Mouse (Mus musculus) CH12.LX (cell line): ENCODE measurements around the gene Mkks. TPM values are rescaled to one million over a fixed set of nuclear protein-coding genes. Genes with fewer than 3 reads are reported as not detected.

Source experiments
- DNase-seq: peaks from one replicate; pipeline ENCODE4 v3.0.0-alpha.2; 2013; ENCODE audit errors: extremely low read depth
- H3K27ac ChIP-seq: 2 replicates; pipeline ENCODE4 v1.5.1; 2012; ENCODE audit warnings: low read depth, mild to moderate bottlenecking, control low read depth, moderate library complexity; ENCODE audit not compliant: insufficient read depth
- H3K27me3 ChIP-seq: replicated peaks from 2 replicates; pipeline ENCODE3; 2012; ENCODE audit warnings: inconsistent platforms
- H3K36me3 ChIP-seq, 2 experiments: replicated peaks in 1 of 2; 2 replicates each; pipeline versions ENCODE3 to v1.6.1; 2012; ENCODE audit warnings: inconsistent platforms in 1 of 2, low read length in 1 of 2, mild to moderate bottlenecking in 1 of 2, mixed read lengths in 1 of 2, moderate library complexity in 1 of 2; ENCODE audit not compliant: control insufficient read depth in 1 of 2, insufficient read depth in 1 of 2
- H3K4me1 ChIP-seq, 2 experiments: 2 replicates each; pipeline ENCODE4 v1.6.1; 2012; ENCODE audit warnings: inconsistent platforms in 1 of 2, moderate library complexity in 1 of 2; ENCODE audit not compliant: insufficient read depth in 2 of 2, control insufficient read depth in 1 of 2
- H3K4me2 ChIP-seq: 2 replicates; pipeline ENCODE4 v1.6.1; 2012; ENCODE audit warnings: low read depth, mild to moderate bottlenecking, control low read depth; ENCODE audit not compliant: poor library complexity, insufficient read depth, severe bottlenecking
- H3K4me3 ChIP-seq, 3 experiments: fragments of 150-350 bp in 1 of 3; sonication (generic) in 1 of 3; replicated peaks in 1 of 3; 2 replicates each; pipeline versions ENCODE3 to v1.5.1; 2011 to 2012; ENCODE audit warnings: low read depth in 2 of 3, low read length in 2 of 3, mild to moderate bottlenecking in 2 of 3, moderate library complexity in 2 of 3, control low read depth in 1 of 3, improper control_type of control experiment in 1 of 3, inconsistent platforms in 1 of 3, mixed read lengths in 1 of 3; ENCODE audit not compliant: poor library complexity in 1 of 3
- H3K79me2 ChIP-seq: replicated peaks from 2 replicates; pipeline ENCODE4 v1.6.1; 2012; ENCODE audit warnings: mild to moderate bottlenecking, moderate library complexity; ENCODE audit not compliant: control insufficient read depth, poor library complexity, insufficient read depth, severe bottlenecking; ENCODE audit errors: extremely low read depth
- H3K9ac ChIP-seq: 2 replicates; pipeline ENCODE4 v1.6.1; 2012; ENCODE audit warnings: low read depth, mild to moderate bottlenecking, control low read depth, moderate library complexity; ENCODE audit not compliant: insufficient read depth
- H3K9me3 ChIP-seq: replicated peaks from 2 replicates; pipeline ENCODE3; 2012; ENCODE audit warnings: low read length, inconsistent platforms, mixed read lengths
- CHD1 ChIP-seq: IDR thresholded peaks from 2 replicates; pipeline ENCODE4 v1.6.1; 2012; ENCODE audit warnings: low read depth, low read length, improper control_type of control experiment, inconsistent platforms
- CHD2 ChIP-seq: IDR thresholded peaks from 2 replicates; pipeline ENCODE4 v1.6.1; 2011; ENCODE audit warnings: low read length, improper control_type of control experiment
- CTCF ChIP-seq, 2 experiments: IDR thresholded peaks in 1 of 2; conservative IDR thresholded peaks in 1 of 2; 2 replicates each; pipeline ENCODE4 v1.5.1; 2011 to 2012; ENCODE audit warnings: low read depth in 2 of 2, low read length in 2 of 2, improper control_type of control experiment in 1 of 2, inconsistent platforms in 1 of 2, mild to moderate bottlenecking in 1 of 2, moderate library complexity in 1 of 2
- E2F4 ChIP-seq: IDR thresholded peaks from 2 replicates; pipeline ENCODE4 v1.6.1; 2011; ENCODE audit warnings: low read depth, low read length, improper control_type of control experiment; ENCODE audit not compliant: insufficient replicate concordance
- ELF1 ChIP-seq: IDR thresholded peaks from 2 replicates; pipeline ENCODE4 v1.6.1; 2014; ENCODE audit warnings: low read depth, mild to moderate bottlenecking, inconsistent platforms, low read length, improper control_type of control experiment
- ETS1 ChIP-seq: conservative IDR thresholded peaks from 2 replicates; pipeline ENCODE4 v1.6.1; 2012; ENCODE audit warnings: low read depth, mild to moderate bottlenecking, inconsistent platforms, low read length, improper control_type of control experiment, moderate library complexity
- GABPA ChIP-seq: IDR thresholded peaks from 2 replicates; pipeline ENCODE4 v1.6.1; 2012; ENCODE audit warnings: low read depth, low read length, improper control_type of control experiment, inconsistent platforms; ENCODE audit not compliant: insufficient replicate concordance
- JUN ChIP-seq: IDR thresholded peaks from 2 replicates; pipeline ENCODE4 v1.6.1; 2011; ENCODE audit warnings: low read depth, mild to moderate bottlenecking, low read length, improper control_type of control experiment, moderate library complexity; ENCODE audit not compliant: insufficient read depth
- JUND ChIP-seq: conservative IDR thresholded peaks from 2 replicates; pipeline ENCODE4 v1.6.1; 2011; ENCODE audit warnings: low read depth, low read length, improper control_type of control experiment
- KAT2A ChIP-seq: IDR thresholded peaks from 2 replicates; pipeline ENCODE4 v1.6.1; 2012; ENCODE audit warnings: low read length, improper control_type of control experiment, inconsistent platforms; ENCODE audit not compliant: insufficient replicate concordance
- MEF2A ChIP-seq: IDR thresholded peaks from 2 replicates; pipeline ENCODE4 v1.6.1; 2014; ENCODE audit warnings: low read depth, mild to moderate bottlenecking, inconsistent platforms, low read length, improper control_type of control experiment, borderline replicate concordance
- MYC ChIP-seq: IDR thresholded peaks from 2 replicates; pipeline ENCODE4 v1.6.1; 2011; ENCODE audit warnings: low read depth, mild to moderate bottlenecking, improper control_type of control experiment, low read length
- PAX5 ChIP-seq: IDR thresholded peaks from 2 replicates; pipeline ENCODE4 v1.6.1; 2012; ENCODE audit warnings: low read length, inconsistent platforms, mixed read lengths
- RAD21 ChIP-seq: IDR thresholded peaks from 2 replicates; pipeline ENCODE4 v1.6.1; 2011; ENCODE audit warnings: low read depth, mild to moderate bottlenecking, low read length, improper control_type of control experiment, moderate library complexity
- RCOR1 ChIP-seq: conservative IDR thresholded peaks from 2 replicates; pipeline ENCODE4 v1.6.1; 2012; ENCODE audit warnings: low read depth, mild to moderate bottlenecking, inconsistent platforms, low read length, improper control_type of control experiment
- SMC3 ChIP-seq: IDR thresholded peaks from 2 replicates; pipeline ENCODE4 v1.6.1; 2011; ENCODE audit warnings: low read depth, low read length, improper control_type of control experiment
- TBP ChIP-seq: conservative IDR thresholded peaks from 2 replicates; pipeline ENCODE4 v1.6.1; 2011; ENCODE audit warnings: low read depth, low read length, improper control_type of control experiment
- TCF12 ChIP-seq: IDR thresholded peaks from 2 replicates; pipeline ENCODE4 v1.6.1; 2014; ENCODE audit warnings: low read depth, mild to moderate bottlenecking, inconsistent platforms, low read length, improper control_type of control experiment
- UBTF ChIP-seq: IDR thresholded peaks from 2 replicates; pipeline ENCODE4 v1.6.1; 2012; ENCODE audit warnings: low read depth, mild to moderate bottlenecking, inconsistent platforms, low read length, improper control_type of control experiment, moderate library complexity
- USF2 ChIP-seq: conservative IDR thresholded peaks from 2 replicates; pipeline ENCODE4 v1.6.1; 2011; ENCODE audit warnings: low read depth, low read length, improper control_type of control experiment
- ZKSCAN1 ChIP-seq: IDR thresholded peaks from 2 replicates; pipeline ENCODE4 v1.6.1; 2012; ENCODE audit warnings: low read depth, inconsistent platforms, low read length, improper control_type of control experiment, borderline replicate concordance
- ZNF384 ChIP-seq: IDR thresholded peaks from 2 replicates; pipeline ENCODE4 v1.6.1; 2012; ENCODE audit warnings: low read depth, low read length, improper control_type of control experiment, inconsistent platforms
- dilution Hi-C: fragments of 300-500 bp; cut with MboI; formaldehyde crosslinking; loops from 2 replicates; pipeline ENCODE4 v1.14.3; 2020; ENCODE audit warnings: low sequenced_read_pairs; ENCODE audit not compliant: extremely low pct_unique_long_range_greater_than_20kb, extremely low pct_ligation_motif_present
- in situ Hi-C: fragments of 300-500 bp; cut with MboI; formaldehyde crosslinking; loops from 3 replicates; pipeline ENCODE4 v1.14.3; 2019; ENCODE audit warnings: low sequenced_read_pairs, low pct_ligation_motif_present, low pct_unique_long_range_greater_than_20kb, mixed read lengths
- polyA plus RNA-seq: library from polyadenylated mRNA; unstranded; fragments of >175 nt; gene quantifications from 2 replicates; pipeline ENCODE4 v1.2.1, GENCODE M21; 2012; ENCODE audit warnings: low read depth; ENCODE audit not compliant: insufficient read length
- total RNA-seq, 2 experiments: library from RNA; depleted of rRNA; stranded (reverse); fragments of 300-350 nt in 1 of 2; fragments of >200 nt in 1 of 2; gene quantifications; 2 replicates each; pipeline ENCODE4 v1.2.3; 2012 to 2014

Mkks gene
- total and polyA plus RNA-seq, 3 experiments: 2.2 to 25.8 (median 5.8) TPM

DNA sequence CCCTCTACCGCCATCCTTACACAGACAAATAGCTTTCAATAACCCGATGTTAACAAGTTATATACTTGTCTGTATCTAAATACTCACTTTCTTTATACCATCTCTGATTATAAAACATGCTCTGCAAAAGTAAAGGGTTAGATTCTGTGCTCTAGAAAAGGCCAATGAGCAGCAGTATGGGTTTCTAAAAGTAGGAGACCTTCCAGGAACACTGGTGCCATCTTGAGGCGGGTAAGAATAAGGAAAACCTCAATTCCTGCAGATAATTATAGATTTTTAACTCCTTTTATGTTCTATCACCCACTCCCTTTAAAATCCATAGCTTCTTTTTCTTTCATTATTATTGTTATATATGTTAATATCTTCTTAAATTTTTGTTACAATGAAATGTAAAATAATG is 55.3 kb downstream of the Mkks start:
- Histone ChIP-seq H3K4me1 (peaks cover 3 to 7% of the 10 kb centered on the region in 2 experiments), H3K27ac (no peak overlapping the region), H3K4me3 (no peak overlapping the region), H3K9me3 (no peaks in the 10 kb centered on the region), H3K79me2 (no peaks in the 10 kb centered on the region), H3K36me3 (no peaks in the 10 kb centered on the region), H3K27me3 (no peaks in the 10 kb centered on the region), H3K4me2 (no peak overlapping the region), H3K9ac (no peak overlapping the region)
- peak in 1 of 2 experiments; percentile 52; a peak in 2 of 4 replicates for TF ChIP-seq CTCF (conservative IDR thresholded peaks at IDR 0.05 in 1 of 2, IDR thresholded peaks at IDR 0.05 in 1 of 2; ENCODE audit: low read depth in 2 of 2, low read length in 2 of 2)
- TF ChIP-seq MYC: no peak
- no peak for TF ChIP-seq JUN
- TF ChIP-seq USF2: no peak
- TF ChIP-seq RAD21: peak; percentile 56
- TF ChIP-seq SMC3: peak; percentile 20; the same call in 1 of the 2 replicates
- no peak for TF ChIP-seq GABPA
- in situ Hi-C loops (no loop called here), dilution Hi-C loops (no loop called here)
- DNase-seq: peak; percentile 7

DNA sequence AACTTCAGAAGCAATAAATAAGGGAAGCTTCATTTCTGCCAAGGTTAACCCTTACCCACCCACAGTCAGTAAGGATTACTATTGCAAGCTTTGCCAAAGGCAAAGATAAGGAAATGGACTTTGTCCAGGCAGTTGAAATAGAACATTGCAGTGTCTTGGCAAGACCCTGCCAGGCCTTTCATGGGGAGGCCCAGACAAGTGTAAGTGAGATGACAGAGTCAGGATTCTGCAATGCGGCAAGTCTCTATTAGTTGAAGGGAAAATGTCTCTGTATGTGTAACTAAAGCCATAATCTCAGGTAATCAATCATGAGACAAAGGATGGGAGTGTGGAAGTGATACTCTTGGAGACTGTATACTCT is 56.5 kb downstream of the Mkks start:
- no peaks in the 10 kb centered on the region for H3K36me3 ChIP-seq
- H3K9me3 ChIP-seq: no peaks in the 10 kb centered on the region
- H3K4me1 ChIP-seq: peaks cover 3 to 7% of the 10 kb centered on the region in 2 experiments
- no peaks in the 10 kb centered on the region for H3K27me3 ChIP-seq
- no peak overlapping the region for H3K27ac ChIP-seq
- H3K4me2 ChIP-seq: no peak overlapping the region
- DNase-seq: no peak
- no peak overlapping the region for H3K9ac ChIP-seq
- TF ChIP-seq GABPA (no peak), MEF2A (no peak), SMC3 (no peak), MYC (no peak), CHD2 (no peak), TCF12 (no peak), ZNF384 (no peak), CHD1 (no peak), PAX5 (no peak), ZKSCAN1 (no peak), KAT2A (no peak), JUND (no peak), ELF1 (no peak), RAD21 (no peak), ETS1 (no peak), RCOR1 (no peak), UBTF (no peak), USF2 (no peak), E2F4 (no peak), TBP (no peak)
- dilution Hi-C loops (no loop called here), in situ Hi-C loops (no loop called here)
- H3K4me3 ChIP-seq: no peak overlapping the region
- no peaks in the 10 kb centered on the region for H3K79me2 ChIP-seq
